In the genomic region with DNA sequence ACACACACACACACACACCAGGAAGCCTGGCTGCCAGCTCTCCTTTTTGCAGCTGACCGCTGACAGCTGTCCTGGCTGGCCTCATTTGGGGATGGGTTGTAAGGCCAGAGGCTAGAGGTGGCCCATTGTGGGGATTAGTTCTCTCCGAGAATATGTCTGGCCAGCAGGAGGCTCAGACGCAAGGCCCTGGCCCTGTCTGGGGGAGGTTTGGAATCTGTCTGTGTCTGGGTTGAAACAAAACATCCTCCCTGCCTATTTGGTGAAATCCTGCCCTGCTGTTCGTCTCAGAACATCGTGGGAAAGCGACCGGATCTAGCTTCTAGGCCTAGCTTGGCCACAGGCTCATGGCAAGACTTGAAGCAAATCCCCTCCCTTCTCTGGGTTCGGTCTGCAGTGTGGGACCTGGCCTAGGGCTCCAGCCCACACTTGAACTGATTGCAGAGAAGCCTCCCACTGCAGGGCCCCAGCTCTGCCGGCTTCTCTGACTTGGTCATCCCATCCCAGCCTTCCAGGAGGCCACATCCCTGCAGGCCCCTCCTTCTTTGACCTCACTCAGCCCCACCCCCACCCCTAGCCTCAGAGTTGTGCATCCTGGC, we compare ENCODE assay signal across 7 mouse cellular contexts. TPM values are rescaled to one million over a fixed set of nuclear protein-coding genes. Genes with fewer than 3 reads are reported as not detected.
A peak's percentile ranks its signal among the peaks of the same experiment; 100 is the strongest.
DNase-seq lines count a peak whose midpoint lies in the region; ATAC-seq lines count a peak whose summit lies in the region.

No protein-coding gene starts in this region.

- no peak overlapping the region for H3K9ac ChIP-seq in embryonic facial prominence, embryonic 15.5 days
- no peak overlapping the region for H3K9ac ChIP-seq in liver, embryonic 11.5 days (ENCODE audit: low read depth, low read length)
- H3K9ac ChIP-seq in stomach, embryonic 15.5 days, result no peak overlapping the region

- no peaks in the 10 kb centered on the region for H3K9me3 ChIP-seq in embryonic facial prominence, embryonic 15.5 days (replicated peaks)
- H3K9me3 ChIP-seq in liver, embryonic 11.5 days (ENCODE audit: control insufficient read depth, low read length), result no peaks in the 10 kb centered on the region
- H3K9me3 ChIP-seq in stomach, embryonic 15.5 days, result no peaks in the 10 kb centered on the region

- H3K4me3 ChIP-seq in embryonic facial prominence, embryonic 15.5 days (replicated peaks), result no peak overlapping the region
- no peak overlapping the region for H3K4me3 ChIP-seq in liver, embryonic 11.5 days (ENCODE audit: low read depth, low read length)
- H3K4me3 ChIP-seq in stomach, embryonic 15.5 days (replicated peaks), result no peak overlapping the region

- intact Hi-C loops in heart, postnatal 14 days (cut with DNase I), result no loop called here

- 24% methylated on average over 9 of the region's 9 CpGs for WGBS in embryonic facial prominence, embryonic 15.5 days
- 37% methylated on average over 9 of the region's 9 CpGs for WGBS in liver, embryonic 11.5 days
- 26% methylated on average over 9 of the region's 9 CpGs for WGBS in stomach, embryonic 15.5 days

- peak; percentile 80 for DNase-seq in ZHBTc4 (ENCODE audit: low read depth, low spot score)
- peak; percentile 70 to 76 for DNase-seq in heart, postnatal 14 days
- DNase-seq in liver, embryonic 11.5 days (ENCODE audit: low spot score), result no peak
- no peak for DNase-seq in natural killer cell, adult 2 months (ENCODE audit: low spot score in 2 of 2)
- no peak for DNase-seq in thymus, postnatal 4 days

- peaks cover 7% of the 10 kb centered on the region; the same call in 1 of the 2 replicates for H3K36me3 ChIP-seq in embryonic facial prominence, embryonic 15.5 days
- H3K36me3 ChIP-seq in liver, embryonic 11.5 days (ENCODE audit: control insufficient read depth, insufficient read depth, low read length), result no peaks in the 10 kb centered on the region
- H3K36me3 ChIP-seq in stomach, embryonic 15.5 days, result no peaks in the 10 kb centered on the region

- peak; percentile 59; the same call in 1 of the 2 replicates for ATAC-seq in embryonic facial prominence, embryonic 15.5 days (ENCODE audit: insufficient number of reproducible peaks, low FRiP score, low TSS enrichment, low read depth)
- no peak for ATAC-seq in liver, embryonic 11.5 days (replicated peaks; ENCODE audit: low FRiP score)
- peak; percentile 73; the same call in 1 of the 2 replicates for ATAC-seq in stomach, embryonic 15.5 days (ENCODE audit: insufficient read depth, low FRiP score, low read depth)

- peak overlapping the region; percentile 73 for H3K27ac ChIP-seq in embryonic facial prominence, embryonic 15.5 days (replicated peaks)
- peak overlapping the region; percentile 44; the same call in 1 of the 2 replicates for H3K27ac ChIP-seq in liver, embryonic 11.5 days (ENCODE audit: low read depth, low read length)
- peak overlapping the region; percentile 86 for H3K27ac ChIP-seq in stomach, embryonic 15.5 days

- no peak overlapping the region for H3K4me2 ChIP-seq in embryonic facial prominence, embryonic 15.5 days (replicated peaks)
- H3K4me2 ChIP-seq in liver, embryonic 11.5 days, result no peak overlapping the region
- no peak overlapping the region for H3K4me2 ChIP-seq in stomach, embryonic 15.5 days

- H3K27me3 ChIP-seq in embryonic facial prominence, embryonic 15.5 days, result no peaks in the 10 kb centered on the region
- no peaks in the 10 kb centered on the region for H3K27me3 ChIP-seq in liver, embryonic 11.5 days (replicated peaks; ENCODE audit: control insufficient read depth, insufficient read depth, low read length)
- H3K27me3 ChIP-seq in stomach, embryonic 15.5 days (replicated peaks), result no peaks in the 10 kb centered on the region

- peaks cover 36% of the 10 kb centered on the region for H3K4me1 ChIP-seq in embryonic facial prominence, embryonic 15.5 days
- peaks cover 10% of the 10 kb centered on the region for H3K4me1 ChIP-seq in liver, embryonic 11.5 days (replicated peaks; ENCODE audit: control insufficient read depth, insufficient read depth, low read length)
- peaks cover 33% of the 10 kb centered on the region for H3K4me1 ChIP-seq in stomach, embryonic 15.5 days

RNA-seq across cellular contexts. Expression of a gene that starts 17.1 kb away (rescaled TPM):
- 89.8 and 92.4 TPM in 2 replicates for polyA plus RNA-seq in embryonic facial prominence, embryonic 15.5 days (2015; fragmentation: Nextera tagmentation; extraction: Ambion mirVana)
- 10 to 100 TPM; 50.5 to 53.2 TPM for total RNA-seq in heart, postnatal 14 days (2021)
- polyA plus RNA-seq in liver, embryonic 11.5 days (2014; fragmentation: Nextera tagmentation; extraction: Ambion mirVana), result 9.6 and 11.0 TPM in 2 replicates
- polyA plus RNA-seq in stomach, embryonic 15.5 days (2015; fragmentation: Nextera tagmentation; extraction: Ambion mirVana), result 42.1 and 49.2 TPM in 2 replicates

RNA-seq across cellular contexts. Expression of a gene that starts 42.9 kb away (rescaled TPM):
- 35.9 and 42.8 TPM in 2 replicates for polyA plus RNA-seq in embryonic facial prominence, embryonic 15.5 days (2015; fragmentation: Nextera tagmentation; extraction: Ambion mirVana)
- total RNA-seq in heart, postnatal 14 days (2021), result 10 to 100 TPM; 12.7 to 12.9 TPM
- 9.7 and 12.9 TPM in 2 replicates for polyA plus RNA-seq in liver, embryonic 11.5 days (2014; fragmentation: Nextera tagmentation; extraction: Ambion mirVana)
- 24.1 and 30.0 TPM in 2 replicates for polyA plus RNA-seq in stomach, embryonic 15.5 days (2015; fragmentation: Nextera tagmentation; extraction: Ambion mirVana)

RNA-seq across cellular contexts. Expression of a gene that starts 46.3 kb away (rescaled TPM):
- polyA plus RNA-seq in embryonic facial prominence, embryonic 15.5 days (2015; fragmentation: Nextera tagmentation; extraction: Ambion mirVana), result 14.5 and 17.0 TPM in 2 replicates
- total RNA-seq in heart, postnatal 14 days (2021), result 10 to 100 TPM; 10.9 to 11.9 TPM
- 28.3 and 33.2 TPM in 2 replicates for polyA plus RNA-seq in liver, embryonic 11.5 days (2014; fragmentation: Nextera tagmentation; extraction: Ambion mirVana)
- polyA plus RNA-seq in stomach, embryonic 15.5 days (2015; fragmentation: Nextera tagmentation; extraction: Ambion mirVana), result 15.5 and 19.6 TPM in 2 replicates

Comparison
In these comparisons a context has a peak if more than half of its experiments do, and no peak if none do; other contexts are left out.
1. DNase-seq: peak in ZHBTc4 (single experiment) and heart, postnatal 14 days (2 of 2); none in liver, embryonic 11.5 days (single experiment), natural killer cell, adult 2 months (0 of 2) and thymus, postnatal 4 days (single experiment).
2. Peak in every context shown above with its lines, with median percentiles within 50 percentile points of each other: H3K27ac ChIP-seq.